Mouse (Mus musculus) cerebellum, adult (tissue): ENCODE data around the gene Flt4.
A peak's percentile ranks its signal among the peaks of the same experiment; 100 is the strongest.

Experiments used
- ATAC-seq: cut with Nextera tagmentation; 2 replicates; pipeline ENCODE4 v1.9.2; 2017; ENCODE audit warnings: mild to moderate bottlenecking, moderate library complexity, mixed read lengths; ENCODE audit not compliant: insufficient number of reproducible peaks, low FRiP score, low TSS enrichment

The Flt4 gene

GRCm38 (mm10) chr11:49636449-49636848 lies 27.4 kb downstream of the Flt4 start:
- ATAC-seq, result no peak

GRCm38 (mm10) chr11:49645677-49646076 lies 36.6 kb downstream of the Flt4 start:
- no peak for ATAC-seq

GRCm38 (mm10) chr11:49650113-49650993 lies 41.3 kb downstream of the Flt4 start:
- ATAC-seq, result no peak

GRCm38 (mm10) chr11:49650994-49651761 lies 42.1 kb downstream of the Flt4 start:
- no peak for ATAC-seq

- ATAC-seq, result no peak
These were observed 42.8 kb downstream of the Flt4 start for GRCm38 (mm10) chr11:49651762-49652322.

GRCm38 (mm10) chr11:49652401-49653078 lies 43.5 kb downstream of the Flt4 start:
- 0 out of 2 replicates have a peak, but pooled peaks have one; percentile 33 for ATAC-seq

GRCm38 (mm10) chr11:49653079-49653408 lies 44.0 kb downstream of the Flt4 start:
- ATAC-seq, result 0 out of 2 replicates have a peak, but pooled peaks have one; percentile 21

GRCm38 (mm10) chr11:49654651-49655050 lies 45.6 kb downstream of the Flt4 start:
- no peak for ATAC-seq

GRCm38 (mm10) chr11:49655501-49655900 lies 46.4 kb downstream of the Flt4 start:
- ATAC-seq, result no peak

GRCm38 (mm10) chr11:49658065-49658464 lies 49.0 kb downstream of the Flt4 start:
- no peak for ATAC-seq

GRCm38 (mm10) chr11:49658791-49659469 lies 49.9 kb downstream of the Flt4 start:
- no peak for ATAC-seq

GRCm38 (mm10) chr11:49659470-49659799 lies 50.4 kb downstream of the Flt4 start:
- ATAC-seq, result no peak

- ATAC-seq, result no peak
These were observed 53.3 kb downstream of the Flt4 start for GRCm38 (mm10) chr11:49662292-49662780.

- no peak for ATAC-seq
These were observed 54.2 kb downstream of the Flt4 start, which contains the start of gene Scgb3a1 for GRCm38 (mm10) chr11:49663310-49663709. TSS of gene Scgb3a1 (plus strand) at chr11:49663610.

- ATAC-seq, result no peak
These were observed 55.4 kb downstream of the Flt4 start for GRCm38 (mm10) chr11:49664262-49665140.

- ATAC-seq, result no peak
These were observed 56.4 kb downstream of the Flt4 start for GRCm38 (mm10) chr11:49665462-49665861.

GRCm38 (mm10) chr11:49673433-49673832 lies 64.4 kb downstream of the Flt4 start:
- ATAC-seq, result no peak

- no peak for ATAC-seq
These were observed 75.3 kb downstream of the Flt4 start for GRCm38 (mm10) chr11:49684237-49684973.
